Mouse (Mus musculus) liver, embryonic 11.5 days (tissue): ENCODE data around the gene Zfp384. TPM values are rescaled to one million over a fixed set of nuclear protein-coding genes. Genes with fewer than 3 reads are reported as not detected.
A peak's percentile ranks its signal among the peaks of the same experiment; 100 is the strongest.

Experiments
- ATAC-seq: fragments of 200-750 bp; cut with Nextera tagmentation; replicated peaks from 2 replicates; pipeline ENCODE4 v1.8.0; 2017; ENCODE audit warnings: moderate number of reproducible peaks, mild to moderate bottlenecking, moderate TSS enrichment, moderate library complexity; ENCODE audit not compliant: low FRiP score
- DNase-seq: peaks from one replicate; pipeline ENCODE4 v3.0.0-alpha.2; 2017; ENCODE audit warnings: low spot score
- H3K27ac ChIP-seq: fragments of 300-500 bp; sonication (generic); 2 replicates; pipeline ENCODE4 v1.5.1; 2014; ENCODE audit warnings: mild to moderate bottlenecking, low read depth, low read length, control low read depth
- H3K27me3 ChIP-seq: fragments of 300-500 bp; sonication (generic); replicated peaks from 2 replicates; pipeline ENCODE4 v1.6.1; 2014; ENCODE audit warnings: low read length, mixed read lengths; ENCODE audit not compliant: control insufficient read depth, insufficient read depth
- H3K36me3 ChIP-seq: fragments of 300-500 bp; sonication (generic); 2 replicates; pipeline ENCODE4 v1.6.1; 2014; ENCODE audit warnings: mild to moderate bottlenecking, low read length, moderate library complexity, mixed read lengths; ENCODE audit not compliant: control insufficient read depth, insufficient read depth
- H3K4me1 ChIP-seq: fragments of 300-500 bp; sonication (generic); replicated peaks from 2 replicates; pipeline ENCODE4 v1.6.1; 2014; ENCODE audit warnings: low read length, mixed read lengths; ENCODE audit not compliant: control insufficient read depth, insufficient read depth
- H3K4me2 ChIP-seq: fragments of 300-500 bp; sonication (generic); 2 replicates; pipeline ENCODE4 v1.6.1; 2014; ENCODE audit warnings: mild to moderate bottlenecking, control low read depth, moderate library complexity
- H3K4me3 ChIP-seq: fragments of 300-500 bp; sonication (generic); 2 replicates; pipeline ENCODE4 v1.5.1; 2014; ENCODE audit warnings: low read depth, low read length, control low read depth
- H3K9ac ChIP-seq: fragments of 300-500 bp; sonication (generic); 2 replicates; pipeline ENCODE4 v1.6.1; 2014; ENCODE audit warnings: low read depth, low read length, control low read depth
- H3K9me3 ChIP-seq: fragments of 300-500 bp; sonication (generic); 2 replicates; pipeline ENCODE4 v1.6.1; 2016; ENCODE audit warnings: low read length, inconsistent platforms, mixed read lengths; ENCODE audit not compliant: control insufficient read depth
- WGBS: fragments of 180-500 bp; shearing (Covaris S2); extraction: QIAGEN DNeasy Blood & Tissue Kit; methylation state at CpG from one replicate; pipeline ENCODE4 v1.1.7; 2014; 5-methylcytosine and 5-hydroxymethylcytosine counted together
- polyA plus RNA-seq: library from polyadenylated mRNA; unstranded; fragments of >200 nt; fragmentation: Nextera tagmentation; extraction: Ambion mirVana; gene quantifications from 2 replicates; pipeline ENCODE4 v1.2.1, GENCODE M21; 2014

The Zfp384 gene
- 7.6 and 7.9 TPM in 2 replicates for polyA plus RNA-seq

DNA sequence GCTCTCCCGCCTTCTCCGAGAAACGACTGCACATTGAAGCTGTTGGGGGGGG lies at the start of gene Zfp384:
TSS of gene Zfp384 (plus strand) at position 17 of the 52 bp plus-strand sequence.
- Histone ChIP-seq H3K9me3 (no peaks in the 10 kb centered on the region), H3K36me3 (peaks cover 16% of the 10 kb centered on the region), H3K27ac (peak within 1 kb of the TSS; percentile 95), H3K27me3 (no peaks in the 10 kb centered on the region), H3K4me3 (peak within 1 kb of the TSS; percentile 85), H3K9ac (peak within 1 kb of the TSS; percentile 94), H3K4me1 (peaks cover 12% of the 10 kb centered on the region), H3K4me2 (peak within 1 kb of the TSS; percentile 84)
- WGBS, result 0% methylated on average over 2 of the region's 3 CpGs
- DNase-seq, result no peak
- no peak for ATAC-seq

DNA sequence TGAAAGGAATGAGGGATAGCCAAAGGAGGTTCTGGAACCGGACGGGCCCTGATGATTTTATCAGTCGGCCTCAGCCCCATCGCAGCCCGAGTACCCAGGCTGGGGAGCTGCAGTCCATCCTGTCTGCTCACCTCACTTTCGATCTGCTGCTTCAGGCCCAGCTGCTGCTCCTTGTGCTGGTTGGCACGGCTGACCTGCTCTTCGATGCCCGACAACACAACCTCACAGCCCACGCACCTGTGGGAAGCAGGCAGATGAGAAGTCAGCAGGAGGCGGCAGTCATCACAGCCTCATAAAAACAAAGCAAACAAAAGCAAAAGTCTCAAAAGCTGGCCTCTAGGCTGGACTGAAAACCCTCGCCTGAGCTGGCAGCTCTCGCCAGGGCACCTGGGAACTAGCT lies 49.0 kb upstream of the Zfp384 start:
- DNase-seq (no peak), ATAC-seq (no peak)
- H3K4me1 ChIP-seq, result peaks cover 8% of the 10 kb centered on the region
- H3K4me3 ChIP-seq, result no peak overlapping the region
- H3K9ac ChIP-seq, result no peak overlapping the region
- H3K9me3 ChIP-seq, result no peaks in the 10 kb centered on the region
- peaks cover 37% of the 10 kb centered on the region for H3K36me3 ChIP-seq
- H3K27ac ChIP-seq, result no peak overlapping the region
- no peak overlapping the region for H3K4me2 ChIP-seq
- no peaks in the 10 kb centered on the region for H3K27me3 ChIP-seq
- 93% methylated on average over 13 of the region's 13 CpGs for WGBS

DNA sequence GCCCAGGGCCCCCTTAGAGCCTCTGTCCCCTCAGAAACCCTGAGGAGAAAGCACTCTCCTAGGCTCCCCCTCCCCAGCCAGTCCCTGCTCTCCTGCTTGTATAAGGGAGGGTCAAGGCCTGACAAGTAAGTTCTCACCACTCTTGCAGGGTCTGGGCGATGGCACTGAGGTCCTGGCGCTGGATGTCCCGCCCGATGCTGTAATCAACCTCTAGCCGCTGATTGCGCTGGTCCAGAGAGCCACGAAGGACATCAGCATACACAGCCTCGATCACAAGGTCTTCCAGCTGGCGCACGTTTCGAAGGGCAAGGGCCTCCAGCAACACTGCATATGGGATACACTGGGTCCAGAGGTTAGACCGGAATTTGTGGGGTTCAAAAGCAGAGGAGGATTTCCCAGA lies 47.9 kb upstream of the Zfp384 start:
- DNase-seq (no peak), ATAC-seq (no peak)
- Histone ChIP-seq H3K9ac (no peak overlapping the region), H3K4me2 (no peak overlapping the region), H3K4me3 (no peak overlapping the region), H3K4me1 (peaks cover 9% of the 10 kb centered on the region), H3K27ac (no peak overlapping the region), H3K36me3 (peaks cover 35% of the 10 kb centered on the region), H3K9me3 (no peaks in the 10 kb centered on the region), H3K27me3 (no peaks in the 10 kb centered on the region)
- WGBS, result 91% methylated on average over 12 of the region's 12 CpGs

DNA sequence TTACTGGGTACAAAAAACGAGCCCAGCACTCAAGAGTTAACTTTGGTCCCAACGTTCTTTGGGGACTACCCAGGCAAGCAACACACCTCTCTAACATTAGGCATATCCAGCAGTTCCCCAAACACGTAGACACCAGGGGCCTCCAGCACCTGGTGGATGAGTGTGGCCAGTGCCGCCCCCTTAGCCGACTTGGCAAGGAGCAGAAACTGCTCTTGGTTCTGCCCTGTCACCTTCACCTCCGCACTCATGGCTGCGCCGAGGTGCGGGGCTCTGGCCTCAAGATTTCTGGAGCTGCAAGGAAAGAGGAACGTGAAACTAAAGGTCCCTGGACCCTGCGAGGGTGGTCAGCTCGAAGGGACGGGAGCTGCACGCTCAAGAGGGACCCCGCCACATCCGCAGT lies 44.3 kb upstream of the Zfp384 start:
- DNase-seq (no peak), ATAC-seq (peak; percentile 21; the same call in 1 of the 2 replicates)
- Histone ChIP-seq H3K4me2 (peak overlapping the region; percentile 96), H3K27ac (peak overlapping the region; percentile 94), H3K4me3 (peak overlapping the region; percentile 85), H3K9ac (peak overlapping the region; percentile 94), H3K9me3 (no peaks in the 10 kb centered on the region; the same call in 1 of the 2 replicates), H3K4me1 (peaks cover 13% of the 10 kb centered on the region), H3K27me3 (no peaks in the 10 kb centered on the region), H3K36me3 (peaks cover 16% of the 10 kb centered on the region; the same call in 1 of the 2 replicates)
- 25% methylated on average over 16 of the region's 16 CpGs for WGBS

DNA sequence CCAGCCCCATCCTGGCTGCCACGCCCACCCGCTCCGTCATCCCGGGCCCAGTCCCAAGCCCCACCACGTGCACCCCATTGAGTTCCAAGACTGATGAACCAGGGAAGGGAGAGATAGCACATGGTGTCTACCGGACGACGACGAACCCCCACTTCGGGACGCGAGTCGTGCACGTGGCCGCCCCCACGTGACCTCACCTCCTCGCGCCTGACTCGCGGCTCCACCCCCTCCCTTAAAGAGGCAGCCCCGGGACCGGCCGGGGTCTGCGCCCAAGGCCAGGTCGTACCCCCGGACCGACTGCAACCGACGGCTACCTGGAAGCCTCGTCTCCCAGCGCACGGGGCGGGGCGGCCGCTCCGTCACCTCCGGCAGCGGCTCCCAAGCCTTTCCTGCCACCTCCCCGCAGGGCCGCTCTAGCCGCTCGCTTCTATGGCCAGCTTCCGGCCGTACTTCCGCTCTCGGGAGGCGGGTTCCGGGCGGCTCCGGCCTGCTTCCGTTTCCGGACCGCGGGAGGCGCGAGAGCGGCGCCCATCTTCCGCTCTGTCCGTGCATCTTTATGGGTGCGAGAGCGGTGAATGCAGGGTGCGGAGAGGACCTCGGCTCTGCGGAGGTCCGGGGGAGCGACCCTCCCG lies 43.7 kb upstream of the Zfp384 start, which contains the start of gene Cops7a:
TSS of gene Cops7a (minus strand) at position 451 of the 632 bp plus-strand sequence.
- ATAC-seq (peak; percentile 93), DNase-seq (peak; percentile 97)
- peak within 1 kb of the TSS; percentile 94 for H3K27ac ChIP-seq
- H3K4me3 ChIP-seq, result peak within 1 kb of the TSS; percentile 85
- peak within 1 kb of the TSS; percentile 96 for H3K4me2 ChIP-seq
- peaks cover 12% of the 10 kb centered on the region; the same call in 1 of the 2 replicates for H3K36me3 ChIP-seq
- no peaks in the 10 kb centered on the region; the same call in 1 of the 2 replicates for H3K9me3 ChIP-seq
- peak within 1 kb of the TSS; percentile 94 for H3K9ac ChIP-seq
- under 1% methylated on average over 68 of the region's 68 CpGs for whole genome bisulfite sequencing
- no peaks in the 10 kb centered on the region for H3K27me3 ChIP-seq
- H3K4me1 ChIP-seq, result peaks cover 13% of the 10 kb centered on the region

DNA sequence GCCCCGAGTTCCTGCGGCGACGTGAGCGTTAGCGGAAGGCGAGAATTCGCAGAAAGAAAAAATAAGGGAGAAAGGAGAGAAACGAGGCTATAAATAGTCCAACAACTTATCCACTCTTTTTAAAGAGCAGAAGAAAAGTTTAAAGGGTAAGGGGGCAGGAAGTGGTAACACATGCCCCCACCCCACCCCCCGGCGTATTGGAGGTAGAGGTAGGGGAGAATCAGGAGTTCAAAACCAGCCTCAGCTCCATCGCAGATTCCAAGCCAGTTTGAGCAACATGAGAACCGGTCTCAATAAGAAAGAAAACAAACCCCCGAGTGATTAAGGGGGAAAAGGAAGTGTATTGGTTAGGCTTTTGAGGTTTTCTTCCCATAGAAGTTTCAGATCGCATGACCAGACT lies 43.2 kb upstream of the Zfp384 start:
- Histone ChIP-seq H3K36me3 (peaks cover 8% of the 10 kb centered on the region; the same call in 1 of the 2 replicates), H3K9ac (peak overlapping the region; percentile 94), H3K27ac (peak overlapping the region; percentile 94), H3K9me3 (no peaks in the 10 kb centered on the region; the same call in 1 of the 2 replicates), H3K4me3 (peak overlapping the region; percentile 85), H3K4me2 (peak overlapping the region; percentile 96), H3K4me1 (peaks cover 13% of the 10 kb centered on the region), H3K27me3 (no peaks in the 10 kb centered on the region)
- DNase-seq (no peak), ATAC-seq (no peak)
- 9% methylated on average over 15 of the region's 15 CpGs for WGBS

DNA sequence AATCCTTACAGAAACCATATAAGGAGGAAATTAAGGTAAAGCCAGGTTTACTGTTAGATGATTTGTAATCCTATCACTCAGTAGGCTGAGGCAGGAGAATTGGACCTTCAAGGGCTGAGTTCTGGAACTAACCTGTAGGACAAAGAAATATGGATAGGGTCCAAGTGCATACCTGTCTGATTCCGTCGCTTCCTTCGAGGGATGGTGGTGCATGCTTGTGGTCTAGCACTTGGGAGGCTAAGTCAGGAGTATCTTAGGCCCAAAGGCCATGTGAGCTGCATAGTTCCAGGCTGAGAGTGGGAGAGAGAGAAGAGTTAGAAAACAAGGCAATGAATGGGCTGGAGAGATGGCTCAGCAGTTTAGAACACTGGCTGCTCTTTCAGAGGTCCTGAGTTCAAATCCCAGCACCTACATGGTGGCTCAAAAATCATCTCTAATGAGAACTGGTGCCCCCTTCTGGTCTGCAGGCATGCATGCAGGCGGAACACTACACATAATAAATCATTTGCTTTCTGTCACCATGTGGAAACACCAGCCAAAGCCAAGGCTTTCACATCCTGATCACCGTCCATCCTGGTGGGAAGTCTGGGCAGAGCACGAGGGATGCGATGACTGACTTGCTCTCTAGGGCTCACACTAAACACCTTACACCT lies 42.4 kb upstream of the Zfp384 start:
- H3K27ac ChIP-seq, result no peak overlapping the region
- peak overlapping the region; percentile 96 for H3K4me2 ChIP-seq
- peaks cover 13% of the 10 kb centered on the region for H3K4me1 ChIP-seq
- H3K27me3 ChIP-seq, result no peaks in the 10 kb centered on the region
- H3K4me3 ChIP-seq, result peak overlapping the region; percentile 85
- H3K9ac ChIP-seq, result no peak overlapping the region; the same call in 1 of the 2 replicates
- DNase-seq (no peak), ATAC-seq (no peak)
- no peaks in the 10 kb centered on the region; the same call in 1 of the 2 replicates for H3K9me3 ChIP-seq
- 96% methylated on average over 7 of the region's 7 CpGs for WGBS
- H3K36me3 ChIP-seq, result peaks cover 4% of the 10 kb centered on the region; the same call in 1 of the 2 replicates

DNA sequence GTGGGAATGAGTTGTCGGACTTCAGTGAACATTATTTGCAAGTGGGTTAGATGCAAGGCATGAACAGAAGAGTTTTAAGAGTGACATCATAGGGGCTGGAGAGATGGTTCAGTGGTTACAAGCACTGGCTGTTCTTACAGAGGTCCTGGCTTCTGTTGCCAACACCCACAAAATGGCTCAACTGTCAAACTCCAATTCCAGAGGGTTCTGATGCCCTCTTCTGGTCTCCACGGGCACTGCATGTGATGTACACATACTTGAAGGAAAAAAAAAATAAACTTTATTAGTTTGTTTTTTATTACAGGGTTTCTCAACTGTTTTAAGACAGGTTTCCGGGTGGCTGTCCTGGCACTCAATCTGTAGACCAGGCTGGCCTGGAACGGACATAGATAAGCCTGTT lies 41.2 kb upstream of the Zfp384 start:
- Histone ChIP-seq H3K36me3 (no peaks in the 10 kb centered on the region), H3K27me3 (no peaks in the 10 kb centered on the region), H3K4me1 (peaks cover 13% of the 10 kb centered on the region), H3K4me2 (no peak overlapping the region), H3K9ac (no peak overlapping the region), H3K9me3 (no peaks in the 10 kb centered on the region; the same call in 1 of the 2 replicates), H3K4me3 (no peak overlapping the region), H3K27ac (no peak overlapping the region)
- no peak for ATAC-seq
- WGBS, result 70% methylated on average over 4 of the region's 4 CpGs
- no peak for DNase-seq

DNA sequence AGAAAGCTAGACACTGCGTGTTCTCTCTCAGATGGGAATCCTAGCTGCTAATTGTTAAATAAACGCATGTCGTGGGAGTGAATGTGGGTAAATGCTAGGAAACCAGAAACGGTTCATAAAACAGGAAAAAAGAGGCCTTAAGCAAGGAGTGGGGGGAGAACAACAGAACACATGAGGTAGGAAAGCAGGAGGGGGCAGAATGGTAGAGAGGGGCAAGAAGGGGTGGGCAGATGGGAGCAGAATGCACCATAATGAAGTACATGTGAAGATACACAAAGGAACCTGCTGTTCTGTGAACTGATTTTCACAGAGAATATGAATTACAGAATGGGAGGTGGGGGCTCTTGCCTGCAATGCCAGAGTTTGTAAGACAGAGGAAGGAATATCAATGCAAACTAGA lies 16.7 kb upstream of the Zfp384 start:
- Histone ChIP-seq H3K4me2 (no peak overlapping the region), H3K9me3 (no peaks in the 10 kb centered on the region; the same call in 1 of the 2 replicates), H3K4me1 (peaks cover 6% of the 10 kb centered on the region), H3K4me3 (no peak overlapping the region), H3K36me3 (no peaks in the 10 kb centered on the region), H3K27me3 (peaks cover 55% of the 10 kb centered on the region), H3K9ac (no peak overlapping the region), H3K27ac (no peak overlapping the region)
- DNase-seq (no peak), ATAC-seq (no peak)
- 79% methylated on average over 4 of the region's 4 CpGs for WGBS
